Mouse (Mus musculus) left cerebral cortex, postnatal 25 days (tissue): Measurements from ENCODE around the gene Tas2r131. TPM values are rescaled to one million over a fixed set of nuclear protein-coding genes. Genes with fewer than 3 reads are reported as not detected.
"Not testable (repeated sequence)": the region's sequence is repeated elsewhere in the genome, so short reads cannot be mapped to it uniquely, and the experiment has no call there.

Experiments
- DNase-seq, 2 experiments: peaks; one replicate each; pipeline ENCODE4 v3.0.0; 2022; ENCODE audit warnings: low spot score in 2 of 2, mixed read lengths in 1 of 2
- intact Hi-C: fragments of 180-260 bp; cut with DNase I; formaldehyde crosslinking; loops from one replicate; pipeline ENCODE4 v1.15.1; 2025
- total RNA-seq, 2 experiments: library from RNA; stranded (reverse); gene quantifications; 2 replicates each; pipeline ENCODE4 v1.2.3; 2021

Tas2r131 gene
- total RNA-seq, result not detected

DNA sequence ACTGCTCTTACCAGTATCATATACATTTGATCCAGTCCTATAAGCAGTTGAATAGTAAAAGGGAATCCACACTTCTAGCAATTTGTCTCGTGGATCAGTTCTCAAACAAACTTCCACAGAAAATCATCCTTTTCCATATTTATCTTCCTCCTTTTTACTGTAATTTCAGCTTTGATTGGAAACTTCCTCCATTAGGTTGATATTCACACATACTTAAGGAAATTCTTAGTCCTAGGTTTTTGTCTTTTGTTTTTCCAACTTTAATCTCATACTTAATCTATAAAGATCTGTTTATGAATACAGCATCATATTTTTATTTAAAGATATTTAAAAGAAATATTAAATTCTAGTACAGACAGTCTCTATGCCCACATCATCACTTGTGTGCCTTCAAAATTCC, at the start of gene Tas2r131:
Tas2r131 (minus strand) TSS at position 101 of the 400 bp plus-strand sequence.
- intact Hi-C loops, result no loop called here
- DNase-seq, result no peak

DNA sequence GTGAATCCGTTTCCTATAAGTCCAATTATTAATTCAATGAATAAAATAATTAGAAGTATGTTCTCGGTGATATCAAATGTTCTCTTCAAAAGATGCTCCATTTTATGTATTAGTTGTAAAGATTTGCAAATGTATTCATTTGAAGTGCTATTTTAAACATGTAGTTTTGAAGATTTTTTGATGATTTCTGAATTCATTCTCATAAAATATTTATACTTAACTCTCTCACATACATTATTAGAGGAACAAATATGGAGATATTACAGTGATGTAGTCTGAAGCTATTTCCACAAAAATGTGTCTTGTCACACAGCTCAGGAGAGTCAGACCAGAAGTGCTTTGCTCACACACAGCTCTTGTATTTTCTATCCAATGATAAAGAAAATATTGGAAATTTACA, 23.1 kb upstream of the Tas2r131 start, which contains the start of gene Tas2r109:
Tas2r109 (minus strand) TSS at position 101 of the 400 bp plus-strand sequence.
- no peak for DNase-seq
- intact Hi-C loops, result no loop called here

DNA sequence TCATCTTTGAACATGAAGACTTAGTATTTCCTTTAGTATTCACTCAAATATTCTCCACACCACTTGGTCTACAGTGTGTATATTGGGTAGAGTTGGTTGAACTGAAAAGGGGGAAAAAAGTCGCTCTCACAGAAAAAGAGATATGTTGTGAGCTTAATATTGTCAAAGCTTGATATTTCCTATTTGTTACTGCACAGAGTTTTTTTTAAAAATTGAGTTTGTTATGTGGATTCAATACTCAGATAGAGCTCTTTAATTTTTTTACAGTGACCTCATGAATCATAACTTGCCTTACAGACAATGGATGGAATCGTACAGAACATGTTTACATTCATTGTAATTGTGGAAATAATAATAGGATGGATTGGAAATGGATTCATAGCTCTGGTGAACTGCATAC, 6.9 kb downstream of the Tas2r131 start, which contains the start of gene Tas2r129:
Tas2r129 (plus strand) TSS at position 301 of the 400 bp plus-strand sequence.
- intact Hi-C loops, result no loop called here
- no peak for DNase-seq

DNA sequence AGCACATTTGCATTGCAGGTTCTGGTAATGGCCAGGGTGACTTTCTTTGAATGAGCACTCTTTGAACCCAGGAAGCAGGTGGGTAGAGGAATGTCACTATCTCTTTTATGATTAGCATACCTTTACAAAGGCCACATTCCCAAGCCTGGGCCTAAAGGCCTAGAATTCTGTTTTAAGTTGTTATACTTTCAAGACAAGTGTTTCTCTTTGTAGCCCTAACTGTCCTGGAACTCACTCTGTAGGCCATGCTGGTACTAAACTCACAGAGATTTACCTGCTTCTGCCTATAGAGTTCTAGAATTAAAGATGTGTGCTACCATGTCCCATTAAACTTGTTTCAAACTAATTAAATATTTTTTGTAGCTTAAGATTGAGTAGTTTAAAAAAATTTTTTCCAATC, 16.3 kb downstream of the Tas2r131 start:
- intact Hi-C loops, DNase-seq: not testable (repeated sequence)

DNA sequence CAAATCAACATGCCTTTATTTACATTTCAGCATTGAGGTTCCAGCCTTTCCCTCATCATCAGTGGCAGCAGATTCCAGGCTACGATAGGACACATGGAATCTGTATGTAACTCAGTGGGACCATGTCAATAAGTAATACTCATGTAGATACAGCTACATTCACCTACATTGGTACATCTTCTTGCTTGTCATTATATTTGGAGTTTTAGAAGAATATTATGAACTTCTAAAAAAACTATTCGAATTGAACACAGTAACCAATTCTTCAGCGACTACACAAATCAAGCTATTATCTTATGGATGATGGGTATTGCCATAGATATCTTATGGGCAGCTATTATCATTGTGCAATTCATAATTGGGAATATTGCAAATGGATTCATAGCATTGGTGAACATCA, 48.4 kb downstream of the Tas2r131 start, which contains the start of gene Tas2r125:
Tas2r125 (plus strand) TSS at position 301 of the 400 bp plus-strand sequence.
- intact Hi-C loops, result no loop called here
- no peak for DNase-seq

Other genes starting within 250 kb of the Tas2r131 start
- not detected for gene Tas2r122, start 246.0 kb downstream of the Tas2r131 start, total RNA-seq
- not detected for gene Tas2r115, start 219.9 kb downstream of the Tas2r131 start, total RNA-seq
- not detected for gene Tas2r124, start 203.2 kb downstream of the Tas2r131 start, total RNA-seq
- not detected for gene Tas2r102, start 195.8 kb downstream of the Tas2r131 start, total RNA-seq
- not detected for gene Tas2r136, start 179.8 kb downstream of the Tas2r131 start, total RNA-seq
- gene Tas2r117, start 155.1 kb downstream of the Tas2r131 start, total RNA-seq, result not detected
- gene Tas2r123, start 110.8 kb downstream of the Tas2r131 start, total RNA-seq, result not detected
- gene Tas2r116, start 102.5 kb downstream of the Tas2r131 start, total RNA-seq, result not detected
- gene Tas2r110, start 89.9 kb downstream of the Tas2r131 start, total RNA-seq, result not detected
- not detected for gene Tas2r113, start 64.9 kb downstream of the Tas2r131 start, total RNA-seq
- gene Tas2r125, start 48.3 kb downstream of the Tas2r131 start, total RNA-seq, result not detected
- not detected for gene Tas2r129, start 6.8 kb downstream of the Tas2r131 start, total RNA-seq
- not detected for gene Tas2r109, start 23.0 kb upstream of the Tas2r131 start, total RNA-seq
- not detected for gene Tas2r103, start 79.2 kb upstream of the Tas2r131 start, total RNA-seq
- gene Tas2r140, start 97.9 kb upstream of the Tas2r131 start, total RNA-seq, result not detected
- 10 to 100 TPM; 93.6 to 97.5 TPM for gene Smim10l1, start 147.0 kb upstream of the Tas2r131 start, total RNA-seq